Mouse (Mus musculus) heart, adult 8-10 months (tissue): ENCODE results near the gene Slc46a3. TPM values are rescaled to one million over a fixed set of nuclear protein-coding genes. Genes with fewer than 3 reads are reported as not detected.

Experiments
- DNase-seq: peaks from one replicate; pipeline ENCODE4 v3.0.0; 2022; ENCODE audit warnings: low spot score
- total RNA-seq, 4 experiments: library from RNA; stranded (reverse); gene quantifications; 2 replicates each; pipeline ENCODE4 v1.2.4; 2022

Gene Slc46a3
- total RNA-seq, 4 experiments from 2014 or later, result 15.8 to 19.1 (median 18.9) TPM

GRCm38 (mm10) chr5:147895436-147896198 lies 1.0 kb upstream of the Slc46a3 start:
- no peak for DNase-seq

GRCm38 (mm10) chr5:147893766-147894454 lies 705 bp downstream of the Slc46a3 start:
- peak; percentile 57 for DNase-seq

- no peak for DNase-seq
Observed at GRCm38 (mm10) chr5:147893143-147893542, 1.5 kb downstream of the Slc46a3 start.

GRCm38 (mm10) chr5:147892735-147893134 lies 1.9 kb downstream of the Slc46a3 start:
- DNase-seq, result no peak

- no peak for DNase-seq
Observed at GRCm38 (mm10) chr5:147888313-147889297, 6.0 kb downstream of the Slc46a3 start.

GRCm38 (mm10) chr5:147883581-147883980 lies 11.0 kb downstream of the Slc46a3 start:
- DNase-seq, result no peak

GRCm38 (mm10) chr5:147879971-147880682 lies 14.5 kb downstream of the Slc46a3 start:
- DNase-seq, result no peak

GRCm38 (mm10) chr5:147877520-147877919 lies 17.1 kb downstream of the Slc46a3 start:
- no peak for DNase-seq

GRCm38 (mm10) chr5:147875210-147875609 lies 19.4 kb downstream of the Slc46a3 start:
- no peak for DNase-seq

- no peak for DNase-seq
Observed at GRCm38 (mm10) chr5:147874491-147875065, 20.0 kb downstream of the Slc46a3 start.

GRCm38 (mm10) chr5:147871091-147871820 lies 23.4 kb downstream of the Slc46a3 start:
- DNase-seq, result no peak

- DNase-seq, result no peak
Observed at GRCm38 (mm10) chr5:147870296-147870695, 24.3 kb downstream of the Slc46a3 start.

- no peak for DNase-seq
Observed at GRCm38 (mm10) chr5:147869568-147869967, 25.0 kb downstream of the Slc46a3 start.

- no peak for DNase-seq
Observed at GRCm38 (mm10) chr5:147868674-147869073, 25.9 kb downstream of the Slc46a3 start.

- peak; percentile 94 for DNase-seq
Observed at GRCm38 (mm10) chr5:147860449-147861261, 34.0 kb downstream of the Slc46a3 start, which contains the start of gene Pomp. Gene Pomp, plus strand, starts transcription at chr5:147860461.

- no peak for DNase-seq
Observed at GRCm38 (mm10) chr5:147860076-147860448, 34.6 kb downstream of the Slc46a3 start.

GRCm38 (mm10) chr5:147850194-147850593 lies 44.4 kb downstream of the Slc46a3 start:
- DNase-seq, result peak; percentile 64

GRCm38 (mm10) chr5:147848164-147848863 lies 46.3 kb downstream of the Slc46a3 start:
- DNase-seq, result peak; percentile 77
